Mouse (Mus musculus): ENCODE measurements around the gene Cd163. TPM values are rescaled to one million over a fixed set of nuclear protein-coding genes. Genes with fewer than 3 reads are reported as not detected.
"Not testable (repeated sequence)": the region's sequence is repeated elsewhere in the genome, so short reads cannot be mapped to it uniquely, and the experiment has no call there.

The Cd163 gene
- polyA plus RNA-seq (2015; fragmentation: Nextera tagmentation; extraction: Ambion mirVana): 0.07 and 0.15 TPM in 2 replicates

DNA sequence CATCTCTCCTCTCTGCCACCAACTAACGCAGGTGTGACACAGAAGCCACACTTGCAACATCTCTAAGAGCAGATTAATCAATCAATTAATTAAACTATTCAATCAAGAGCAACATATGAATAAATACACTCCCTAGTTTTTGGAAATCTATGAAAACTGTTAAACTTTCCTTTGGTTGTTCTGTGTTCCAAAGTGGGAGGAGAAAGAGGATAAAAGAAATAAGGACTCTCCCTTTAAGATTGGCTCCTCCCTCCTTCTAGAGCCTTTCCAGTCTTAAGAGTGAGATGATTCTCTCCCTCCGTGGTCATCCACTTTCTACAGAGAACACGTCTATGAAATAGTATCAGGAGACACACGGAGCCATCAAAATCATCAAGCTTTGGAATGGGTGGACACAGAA lies at the start of gene Cd163:
TSS of gene Cd163 (plus strand) at position 301 of the 400 bp plus-strand sequence.
- Histone ChIP-seq H3K9ac (no peak within 1 kb of the TSS), H3K36me3 (no peaks in the 10 kb centered on the region), H3K27ac (no peak within 1 kb of the TSS), H3K4me1 (no peaks in the 10 kb centered on the region), H3K27me3 (no peaks in the 10 kb centered on the region), H3K9me3 (no peaks in the 10 kb centered on the region), H3K4me3 (no peak within 1 kb of the TSS), H3K4me2 (no peak within 1 kb of the TSS)
- WGBS: 85% methylated on average over 4 of the region's 4 CpGs
- ATAC-seq (ENCODE audit: insufficient number of reproducible peaks, insufficient read depth, low FRiP score, low TSS enrichment, low read depth): no peak

DNA sequence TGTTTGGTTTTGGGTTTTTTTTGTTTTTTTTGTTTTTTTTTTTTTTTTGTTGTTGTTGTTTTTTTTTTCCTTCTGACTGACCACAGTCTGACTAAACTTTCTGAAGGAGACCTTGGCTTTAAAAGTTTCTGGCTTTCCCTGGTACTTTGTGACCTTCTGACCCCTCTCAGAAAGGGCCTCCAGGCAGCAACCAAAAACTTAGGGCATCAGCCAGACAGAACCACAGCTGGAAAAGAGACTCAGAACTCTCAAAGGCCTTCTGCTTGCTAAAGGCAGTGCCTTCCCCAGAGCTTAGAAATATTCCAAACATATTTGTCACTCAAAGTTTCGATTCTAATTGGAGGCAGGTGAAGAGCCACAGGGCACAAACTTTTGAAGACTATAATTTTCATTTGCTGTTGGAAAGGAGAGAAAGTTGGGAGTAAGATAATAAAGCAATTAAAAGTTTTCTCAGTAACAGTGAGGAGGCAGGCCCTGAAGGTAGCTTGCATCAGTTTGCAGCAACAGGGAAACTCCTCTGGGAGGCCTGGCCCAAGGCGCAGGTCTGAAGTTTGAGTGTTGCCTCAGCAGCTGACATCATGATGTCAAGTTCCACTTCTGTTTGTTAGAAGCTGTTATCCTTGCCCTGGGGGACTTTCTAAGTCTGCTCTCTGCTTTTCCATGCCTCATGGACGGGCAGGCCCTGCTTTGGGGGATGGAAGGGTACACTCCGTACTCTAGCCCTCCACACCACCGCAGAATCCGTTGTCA lies 48.6 kb upstream of the Cd163 start:
- WGBS: 15% methylated on average over 6 of the region's 6 CpGs
- H3K9me3 ChIP-seq: no peaks in the 10 kb centered on the region
- no peak overlapping the region for H3K27ac ChIP-seq
- no peak overlapping the region for H3K4me2 ChIP-seq
- no peak overlapping the region for H3K9ac ChIP-seq
- H3K4me1 ChIP-seq: peaks cover 7% of the 10 kb centered on the region; the same call in 1 of the 2 replicates
- no peak for ATAC-seq (ENCODE audit: insufficient number of reproducible peaks, insufficient read depth, low FRiP score, low TSS enrichment, low read depth)
- H3K36me3 ChIP-seq: no peaks in the 10 kb centered on the region
- no peaks in the 10 kb centered on the region for H3K27me3 ChIP-seq
- no peak overlapping the region for H3K4me3 ChIP-seq

DNA sequence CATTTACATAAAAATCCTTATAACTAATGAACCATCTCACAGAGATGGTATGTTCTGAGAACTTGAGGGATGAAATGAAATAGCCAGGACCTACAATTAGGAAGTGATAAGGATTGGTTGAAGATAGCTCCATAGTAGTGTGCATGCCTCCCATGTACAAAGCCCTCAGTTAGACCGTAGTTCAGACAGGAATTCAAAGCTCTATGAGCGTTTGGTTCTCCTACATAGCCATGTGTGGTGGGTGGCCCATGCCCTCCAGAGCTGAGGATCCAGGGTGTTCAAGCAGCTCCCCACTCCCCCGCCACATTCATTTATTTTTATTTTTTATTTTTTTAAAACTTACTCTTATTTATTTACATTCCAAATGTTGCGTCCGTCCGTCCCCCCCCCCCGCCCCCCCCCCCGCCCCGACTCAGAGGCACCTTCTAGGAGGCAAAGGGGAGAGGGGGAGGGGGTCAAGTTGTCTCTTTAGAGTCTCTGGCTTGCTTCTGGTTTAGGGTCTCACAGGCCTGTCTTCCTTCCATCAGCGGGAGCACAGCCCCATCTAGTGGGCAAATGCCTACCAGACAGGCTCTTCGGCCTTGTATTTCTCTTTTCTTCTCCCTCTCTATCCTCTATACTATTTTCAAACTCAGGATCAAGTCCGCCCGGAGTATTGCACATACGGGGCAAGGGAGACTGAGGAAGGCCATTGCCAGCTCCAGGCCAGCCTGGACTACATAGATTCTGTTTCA lies 44.1 kb upstream of the Cd163 start:
- H3K27ac ChIP-seq: no peak overlapping the region
- H3K9me3 ChIP-seq: no peaks in the 10 kb centered on the region
- H3K4me2 ChIP-seq: no peak overlapping the region
- H3K27me3 ChIP-seq: no peaks in the 10 kb centered on the region
- ATAC-seq (ENCODE audit: insufficient number of reproducible peaks, insufficient read depth, low FRiP score, low TSS enrichment, low read depth): no peak
- no peak overlapping the region for H3K9ac ChIP-seq
- peaks cover 7% of the 10 kb centered on the region; the same call in 1 of the 2 replicates for H3K4me1 ChIP-seq
- no peaks in the 10 kb centered on the region for H3K36me3 ChIP-seq
- 25% methylated on average over 11 of the region's 14 CpGs for WGBS
- no peak overlapping the region for H3K4me3 ChIP-seq

DNA sequence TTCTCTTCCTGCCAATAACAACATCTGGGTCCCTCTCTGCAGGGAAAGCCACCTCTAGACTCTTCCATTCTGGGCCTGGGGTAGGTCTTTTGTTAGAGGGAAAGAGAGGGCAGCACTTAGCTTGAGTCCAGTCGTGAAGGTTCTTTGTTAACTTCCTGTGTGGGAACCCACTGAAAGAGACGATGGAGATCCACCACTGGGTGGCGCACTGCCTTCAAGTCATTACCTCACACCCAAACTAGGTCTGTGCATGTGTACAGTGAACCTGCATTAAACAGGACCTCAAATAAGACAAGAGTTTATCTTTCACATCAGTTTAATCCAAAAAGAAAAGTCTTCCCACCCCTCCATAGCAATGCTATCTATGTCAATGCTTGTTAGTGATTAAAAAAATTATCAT lies 41.8 kb upstream of the Cd163 start:
- H3K36me3 ChIP-seq: no peaks in the 10 kb centered on the region
- WGBS: 3% methylated on average over 3 of the region's 3 CpGs
- H3K4me1 ChIP-seq: no peaks in the 10 kb centered on the region
- H3K27ac ChIP-seq: no peak overlapping the region
- H3K4me2 ChIP-seq: no peak overlapping the region
- H3K4me3 ChIP-seq: no peak overlapping the region
- H3K9me3 ChIP-seq: no peaks in the 10 kb centered on the region
- no peak overlapping the region for H3K9ac ChIP-seq
- no peaks in the 10 kb centered on the region for H3K27me3 ChIP-seq
- ATAC-seq (ENCODE audit: insufficient number of reproducible peaks, insufficient read depth, low FRiP score, low TSS enrichment, low read depth): no peak

DNA sequence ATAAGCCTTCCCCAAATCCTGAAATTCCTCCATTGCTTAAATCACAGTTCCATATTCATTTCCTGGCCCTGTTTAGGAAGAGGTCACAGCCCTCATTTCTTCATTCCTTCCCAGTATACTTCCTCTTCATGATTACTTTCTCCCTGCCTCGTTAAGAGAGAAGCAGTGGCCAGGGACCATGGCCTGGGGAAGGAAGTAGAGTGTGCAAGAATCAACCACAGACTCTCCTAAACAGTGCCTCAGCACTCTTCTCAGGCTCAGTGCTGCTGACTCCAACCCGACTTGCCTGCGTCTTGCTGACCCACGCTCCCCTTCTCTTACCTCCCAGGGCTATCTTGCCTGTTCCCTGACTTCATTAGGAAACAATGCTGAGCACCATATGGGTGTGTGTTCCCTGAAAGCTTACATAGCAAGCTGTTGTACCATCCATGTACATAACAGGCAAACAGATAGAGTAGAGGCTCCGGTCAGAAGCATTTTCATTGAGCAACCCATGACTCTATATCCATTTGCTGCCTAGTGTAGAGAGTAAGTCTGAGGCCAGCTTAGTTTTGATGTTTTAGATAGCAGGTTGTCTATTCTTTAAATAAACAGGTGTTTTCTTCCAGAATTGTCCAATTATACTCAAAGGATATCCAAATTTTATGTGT lies 31.1 kb upstream of the Cd163 start:
- no peak overlapping the region for H3K9ac ChIP-seq

DNA sequence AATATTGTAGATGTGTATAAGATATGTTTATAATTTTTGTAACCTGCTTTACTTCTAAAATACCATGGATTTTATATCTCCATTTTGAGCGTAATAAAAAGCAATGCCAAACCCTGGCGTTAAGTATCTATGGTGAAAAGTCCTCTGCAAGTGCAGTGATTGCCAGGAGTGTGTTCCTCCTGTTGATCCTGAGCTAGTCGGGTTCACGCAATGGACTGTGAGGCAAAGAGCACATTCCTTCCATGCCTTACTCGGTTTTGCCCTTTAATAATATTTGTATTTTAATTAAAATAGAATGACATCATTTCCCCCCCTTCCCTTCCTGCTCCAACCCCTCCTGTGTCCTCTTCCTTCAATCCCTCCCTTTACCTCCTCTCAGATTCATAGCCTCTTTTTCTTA lies 26.8 kb upstream of the Cd163 start:
- H3K4me2 ChIP-seq: no peak overlapping the region
- no peak overlapping the region for H3K9ac ChIP-seq
- ATAC-seq (ENCODE audit: insufficient number of reproducible peaks, insufficient read depth, low FRiP score, low TSS enrichment, low read depth): no peak
- no peaks in the 10 kb centered on the region for H3K4me1 ChIP-seq
- WGBS: 76% methylated on average over 5 of the region's 5 CpGs
- H3K9me3 ChIP-seq: no peaks in the 10 kb centered on the region
- no peaks in the 10 kb centered on the region for H3K36me3 ChIP-seq
- no peak overlapping the region for H3K27ac ChIP-seq
- H3K4me3 ChIP-seq: no peak overlapping the region
- H3K27me3 ChIP-seq: no peaks in the 10 kb centered on the region

More for the DNA sequence above, 31.1 kb upstream of the Cd163 start:
- Histone ChIP-seq H3K27me3 (no peaks in the 10 kb centered on the region), H3K36me3 (no peaks in the 10 kb centered on the region), H3K9me3 (no peaks in the 10 kb centered on the region), H3K4me1 (no peaks in the 10 kb centered on the region), H3K4me2 (no peak overlapping the region), H3K27ac (no peak overlapping the region), H3K4me3 (no peak overlapping the region)
- 69% methylated on average over 5 of the region's 5 CpGs for WGBS
- no peak for ATAC-seq (ENCODE audit: insufficient number of reproducible peaks, insufficient read depth, low FRiP score, low TSS enrichment, low read depth)

DNA sequence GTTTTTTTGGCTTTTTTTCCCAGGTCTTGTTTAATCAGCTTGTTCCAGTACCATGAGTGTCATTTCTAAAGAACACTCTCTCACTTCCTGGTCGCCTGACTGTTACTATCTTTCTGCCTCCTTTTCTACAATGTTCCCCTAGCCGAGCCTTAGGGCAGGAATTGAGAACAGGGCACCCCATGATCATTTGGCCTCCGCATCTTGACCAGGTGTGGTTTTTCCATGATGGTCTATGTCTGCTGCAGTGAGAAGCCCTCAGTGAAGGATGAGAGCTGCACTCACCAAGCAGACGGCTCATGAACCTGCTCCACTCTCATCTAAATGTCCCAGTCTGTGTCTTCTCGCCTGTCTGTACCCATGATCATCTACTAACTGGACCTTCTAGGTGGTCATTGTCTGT lies 26.2 kb upstream of the Cd163 start:
- Histone ChIP-seq H3K4me3 (no peak overlapping the region), H3K4me1 (no peaks in the 10 kb centered on the region), H3K27me3 (no peaks in the 10 kb centered on the region), H3K4me2 (no peak overlapping the region), H3K9me3 (no peaks in the 10 kb centered on the region), H3K36me3 (no peaks in the 10 kb centered on the region), H3K27ac (no peak overlapping the region), H3K9ac (no peak overlapping the region)
- no peak for ATAC-seq (ENCODE audit: insufficient number of reproducible peaks, insufficient read depth, low FRiP score, low TSS enrichment, low read depth)
- WGBS: 73% methylated on average over 5 of the region's 5 CpGs

DNA sequence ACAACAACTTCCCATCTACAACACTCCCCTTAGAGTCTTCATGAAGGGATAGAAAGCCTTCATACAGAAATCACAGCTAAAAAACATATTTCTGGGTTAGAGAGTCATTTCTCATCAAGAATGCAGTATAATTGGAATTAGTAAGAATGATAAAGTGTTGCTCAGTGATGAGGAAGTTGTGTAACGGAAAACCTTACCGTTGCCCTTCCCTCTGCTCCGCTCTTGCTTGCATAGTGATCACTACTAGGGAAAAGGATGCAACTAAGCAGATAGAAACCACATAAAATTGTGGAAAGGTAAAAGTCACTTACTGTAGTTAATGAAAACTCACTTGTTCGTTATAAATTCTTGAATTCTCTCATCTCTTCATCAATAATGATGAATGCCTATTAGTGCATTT lies 21.7 kb upstream of the Cd163 start:
- Histone ChIP-seq H3K9ac (no peak overlapping the region), H3K9me3 (no peaks in the 10 kb centered on the region), H3K4me2 (no peak overlapping the region), H3K4me1 (no peaks in the 10 kb centered on the region), H3K4me3 (no peak overlapping the region), H3K36me3 (no peaks in the 10 kb centered on the region), H3K27me3 (no peaks in the 10 kb centered on the region), H3K27ac (no peak overlapping the region)
- WGBS: 85% methylated on average over 4 of the region's 4 CpGs
- no peak for ATAC-seq (ENCODE audit: insufficient number of reproducible peaks, insufficient read depth, low FRiP score, low TSS enrichment, low read depth)

DNA sequence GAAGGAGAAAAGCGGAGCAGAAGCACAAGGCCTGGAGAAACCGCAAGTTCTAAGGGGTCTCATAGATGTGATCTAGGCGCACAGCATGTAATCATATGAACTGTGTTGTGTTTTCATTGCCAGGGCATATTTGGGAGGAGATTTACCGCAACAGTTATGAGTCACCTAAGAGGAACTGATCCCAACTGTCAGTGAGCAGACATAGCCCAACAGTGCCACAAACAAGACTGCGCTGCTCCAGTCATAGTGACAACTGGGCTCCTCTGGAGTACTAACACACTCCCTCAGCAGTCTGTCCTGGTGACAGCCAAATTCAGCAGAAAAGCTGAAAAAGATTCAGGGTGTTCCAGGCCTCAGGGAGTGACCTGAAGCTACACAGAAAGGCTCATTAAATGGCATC lies 7.1 kb upstream of the Cd163 start:
- not testable (repeated sequence) for H3K4me2 ChIP-seq; H3K36me3 ChIP-seq; H3K4me1 ChIP-seq; H3K9ac ChIP-seq; H3K27ac ChIP-seq; H3K9me3 ChIP-seq; H3K27me3 ChIP-seq; ATAC-seq (ENCODE audit: insufficient number of reproducible peaks, insufficient read depth, low FRiP score, low TSS enrichment, low read depth); H3K4me3 ChIP-seq
- WGBS: 95% methylated on average over 5 of the region's 5 CpGs

DNA sequence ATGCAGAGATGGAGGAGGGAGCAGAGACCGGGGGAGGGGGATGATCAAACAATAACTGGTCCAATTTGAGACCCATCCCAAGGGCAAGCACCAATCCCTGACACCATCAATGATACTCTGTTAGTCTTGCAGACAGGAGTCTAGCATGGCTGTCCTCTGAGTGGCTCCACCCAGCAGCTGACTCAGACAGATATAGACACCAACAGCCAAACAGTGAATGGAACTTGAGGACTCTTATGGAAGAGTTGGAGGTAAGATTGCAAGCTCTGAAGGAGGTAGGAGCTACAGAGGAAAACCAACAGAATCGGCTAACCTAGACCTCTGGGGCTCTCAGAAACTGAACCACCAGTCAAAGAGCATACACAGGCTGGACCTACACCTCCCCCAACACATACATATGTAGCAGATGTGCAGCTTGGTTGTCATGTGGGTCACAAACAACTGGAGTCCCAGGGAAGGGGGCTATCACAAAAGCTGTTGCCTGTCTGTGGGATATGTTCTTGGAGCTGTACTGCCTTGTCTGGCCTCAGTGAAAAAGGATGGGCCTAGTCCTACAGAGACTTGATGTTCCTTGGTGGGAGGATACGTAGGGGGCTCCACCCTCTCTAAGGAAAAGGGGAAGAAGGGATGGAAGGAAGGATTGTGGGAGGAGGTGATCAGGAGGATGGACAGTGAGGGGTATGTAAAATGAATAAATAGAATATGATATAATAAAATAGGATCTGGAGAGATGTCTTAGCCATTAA lies 2.8 kb upstream of the Cd163 start:
- no peaks in the 10 kb centered on the region for H3K4me1 ChIP-seq

DNA sequence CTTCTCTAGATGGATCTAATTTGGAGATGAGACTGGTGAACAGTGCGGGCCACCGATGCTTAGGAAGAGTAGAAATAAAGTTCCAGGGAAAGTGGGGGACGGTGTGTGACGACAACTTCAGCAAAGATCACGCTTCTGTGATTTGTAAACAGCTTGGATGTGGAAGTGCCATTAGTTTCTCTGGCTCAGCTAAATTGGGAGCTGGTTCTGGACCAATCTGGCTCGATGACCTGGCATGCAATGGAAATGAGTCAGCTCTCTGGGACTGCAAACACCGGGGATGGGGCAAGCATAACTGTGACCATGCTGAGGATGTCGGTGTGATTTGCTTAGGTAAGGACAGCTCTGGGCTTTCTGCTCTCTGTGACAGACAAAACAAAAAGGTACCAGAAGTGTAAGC lies 4.5 kb downstream of the Cd163 start:
- WGBS: 88% methylated on average over 8 of the region's 8 CpGs
- H3K4me2 ChIP-seq: no peak overlapping the region
- no peaks in the 10 kb centered on the region for H3K27me3 ChIP-seq
- ATAC-seq (ENCODE audit: insufficient number of reproducible peaks, insufficient read depth, low FRiP score, low TSS enrichment, low read depth): no peak
- no peak overlapping the region for H3K27ac ChIP-seq
- H3K36me3 ChIP-seq: no peaks in the 10 kb centered on the region
- no peaks in the 10 kb centered on the region for H3K4me1 ChIP-seq
- H3K9me3 ChIP-seq: no peaks in the 10 kb centered on the region
- no peak overlapping the region for H3K9ac ChIP-seq
- no peak overlapping the region for H3K4me3 ChIP-seq

More for the DNA sequence above, 2.8 kb upstream of the Cd163 start:
- Histone ChIP-seq H3K27me3 (no peaks in the 10 kb centered on the region), H3K9me3 (no peaks in the 10 kb centered on the region), H3K36me3 (no peaks in the 10 kb centered on the region), H3K9ac (no peak overlapping the region), H3K4me2 (no peak overlapping the region), H3K27ac (no peak overlapping the region), H3K4me3 (no peak overlapping the region)
- ATAC-seq (ENCODE audit: insufficient number of reproducible peaks, insufficient read depth, low FRiP score, low TSS enrichment, low read depth): 0 out of 2 replicates have a peak, but pooled peaks have one; percentile 62
- WGBS: 80% methylated on average over 3 of the region's 3 CpGs
